Mouse (Mus musculus): ENCODE results near the gene Qrich2.

DNA sequence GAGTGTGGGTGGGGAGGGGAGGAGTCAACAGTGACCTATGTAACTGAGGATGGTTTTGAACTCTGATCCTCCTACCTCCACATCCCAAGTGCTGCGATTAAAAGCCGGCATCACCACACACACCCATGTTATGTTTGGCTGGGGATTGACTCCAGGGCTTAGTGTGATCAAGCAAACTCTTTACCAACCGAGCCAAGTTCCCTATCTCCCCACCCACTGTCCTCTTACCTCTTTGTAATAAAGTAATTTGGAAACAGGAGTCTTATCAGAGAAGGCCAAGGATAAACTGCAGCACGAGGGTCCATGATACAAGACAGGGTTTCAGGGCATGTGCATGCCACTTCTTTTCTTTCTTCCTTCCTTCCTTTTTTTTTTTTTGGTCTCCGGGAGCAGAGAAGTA is 27.1 kb upstream of the Qrich2 start:
- TF ChIP-seq POLR2A (IDR thresholded peaks at IDR 0.05; ENCODE audit: extremely low read depth, insufficient read depth, low read length) (no peak), CTCF (IDR thresholded peaks at IDR 0.05; ENCODE audit: extremely low read depth, insufficient read depth, low read length) (no peak)

All from cortical plate, adult 2 months (tissue).